Mouse (Mus musculus): Measurements from ENCODE around the gene Cyp4f17.
"Not testable (repeated sequence)": the region's sequence is repeated elsewhere in the genome, so short reads cannot be mapped to it uniquely, and the experiment has no call there.

GRCm38 (mm10) chr17:32532356-32532755 lies 26.5 kb downstream of the Cyp4f17 start:
- not testable (repeated sequence) for TF ChIP-seq MYOG (IDR thresholded peaks at IDR 0.05; ENCODE audit: control insufficient read depth in 1 of 3, insufficient read depth in 1 of 3, insufficient read length in 2 of 3, low read depth in 2 of 3); POLR2A (IDR thresholded peaks at IDR 0.05; ENCODE audit: insufficient read length, low read depth); TCF3 (IDR thresholded peaks at IDR 0.05; ENCODE audit: insufficient read length, low read depth); MAX (IDR thresholded peaks at IDR 0.05; ENCODE audit: low read depth)
